Mouse (Mus musculus): ENCODE results near the gene Ciz1. TPM values are rescaled to one million over a fixed set of nuclear protein-coding genes. Genes with fewer than 3 reads are reported as not detected.
A peak's percentile ranks its signal among the peaks of the same experiment; 100 is the strongest.

Ciz1 gene
- polyA plus RNA-seq, 1 experiment from 2014 or later = 56.7 TPM

GRCm38 (mm10) chr2:32322754-32323741, 29.1 kb upstream of the Ciz1 start:
- H3K27me3 ChIP-seq = peaks cover 6% of the 10 kb centered on the region; the same call in 1 of the 2 replicates
- ATAC-seq = peak; percentile 79
- peaks cover 12% of the 10 kb centered on the region for H3K36me3 ChIP-seq
- 41% methylated on average over 7 of the region's 7 CpGs for WGBS
- H3K27ac ChIP-seq = peak overlapping the region; percentile 93
- H3K4me2 ChIP-seq (replicated peaks) = peak overlapping the region; percentile 40
- no peak overlapping the region for H3K4me3 ChIP-seq (replicated peaks)
- peaks cover 37% of the 10 kb centered on the region for H3K4me1 ChIP-seq (replicated peaks)
- no peaks in the 10 kb centered on the region for H3K9me3 ChIP-seq
- no peak overlapping the region; the same call in 1 of the 2 replicates for H3K9ac ChIP-seq (replicated peaks)

GRCm38 (mm10) chr2:32324322-32324721, 27.8 kb upstream of the Ciz1 start:
- Histone ChIP-seq H3K9ac (replicated peaks) (no peak overlapping the region), H3K36me3 (peaks cover 12% of the 10 kb centered on the region), H3K4me2 (replicated peaks) (no peak overlapping the region), H3K4me3 (replicated peaks) (no peak overlapping the region), H3K27me3 (no peaks in the 10 kb centered on the region; the same call in 1 of the 2 replicates), H3K4me1 (replicated peaks) (peaks cover 26% of the 10 kb centered on the region), H3K9me3 (no peaks in the 10 kb centered on the region), H3K27ac (no peak overlapping the region)
- 59% methylated on average over 4 of the region's 4 CpGs for WGBS
- no peak for ATAC-seq

GRCm38 (mm10) chr2:32325342-32325741, 26.8 kb upstream of the Ciz1 start:
- Histone ChIP-seq H3K27ac (no peak overlapping the region), H3K9me3 (no peaks in the 10 kb centered on the region), H3K36me3 (peaks cover 5% of the 10 kb centered on the region; the same call in 1 of the 2 replicates), H3K4me3 (replicated peaks) (no peak overlapping the region), H3K4me2 (replicated peaks) (no peak overlapping the region), H3K9ac (replicated peaks) (no peak overlapping the region), H3K4me1 (replicated peaks) (peaks cover 22% of the 10 kb centered on the region), H3K27me3 (no peaks in the 10 kb centered on the region)
- ATAC-seq = no peak
- 83% methylated on average over 7 of the region's 7 CpGs for WGBS

GRCm38 (mm10) chr2:32327200-32327599, 24.9 kb upstream of the Ciz1 start:
- Histone ChIP-seq H3K9ac (replicated peaks) (no peak overlapping the region), H3K27ac (no peak overlapping the region), H3K4me1 (replicated peaks) (peaks cover 15% of the 10 kb centered on the region), H3K4me3 (replicated peaks) (no peak overlapping the region), H3K27me3 (no peaks in the 10 kb centered on the region), H3K36me3 (peaks cover 6% of the 10 kb centered on the region), H3K9me3 (no peaks in the 10 kb centered on the region), H3K4me2 (replicated peaks) (no peak overlapping the region)
- ATAC-seq = no peak
- 84% methylated on average over 4 of the region's 4 CpGs for WGBS

GRCm38 (mm10) chr2:32328911-32329460, 23.1 kb upstream of the Ciz1 start:
- Histone ChIP-seq H3K4me2 (replicated peaks) (no peak overlapping the region), H3K36me3 (peaks cover 22% of the 10 kb centered on the region), H3K27me3 (no peaks in the 10 kb centered on the region), H3K4me3 (replicated peaks) (no peak overlapping the region), H3K4me1 (replicated peaks) (no peaks in the 10 kb centered on the region), H3K9me3 (no peaks in the 10 kb centered on the region), H3K9ac (replicated peaks) (0 out of 2 replicates have a peak overlapping the region, but pooled peaks have one; percentile 28), H3K27ac (no peak overlapping the region)
- 38% methylated on average over 13 of the region's 13 CpGs for whole genome bisulfite sequencing
- no peak for ATAC-seq

GRCm38 (mm10) chr2:32329531-32329930, 22.6 kb upstream of the Ciz1 start:
- Histone ChIP-seq H3K4me1 (replicated peaks) (no peaks in the 10 kb centered on the region), H3K9me3 (no peaks in the 10 kb centered on the region), H3K27ac (no peak overlapping the region), H3K4me3 (replicated peaks) (no peak overlapping the region), H3K36me3 (peaks cover 28% of the 10 kb centered on the region), H3K27me3 (no peaks in the 10 kb centered on the region), H3K9ac (replicated peaks) (0 out of 2 replicates have a peak overlapping the region, but pooled peaks have one; percentile 28), H3K4me2 (replicated peaks) (no peak overlapping the region)
- no peak for ATAC-seq
- whole genome bisulfite sequencing = 62% methylated on average over 6 of the region's 6 CpGs

GRCm38 (mm10) chr2:32332159-32332558, 20.0 kb upstream of the Ciz1 start:
- no peaks in the 10 kb centered on the region for H3K27me3 ChIP-seq
- H3K27ac ChIP-seq = no peak overlapping the region
- H3K4me3 ChIP-seq (replicated peaks) = no peak overlapping the region
- no peaks in the 10 kb centered on the region for H3K4me1 ChIP-seq (replicated peaks)
- H3K36me3 ChIP-seq = peaks cover 52% of the 10 kb centered on the region
- no peak overlapping the region for H3K4me2 ChIP-seq (replicated peaks)
- H3K9me3 ChIP-seq = no peaks in the 10 kb centered on the region
- no peak for ATAC-seq
- WGBS = 81% methylated on average over 5 of the region's 5 CpGs
- no peak overlapping the region for H3K9ac ChIP-seq (replicated peaks)

- Histone ChIP-seq H3K36me3 (peaks cover 69% of the 10 kb centered on the region), H3K9me3 (no peaks in the 10 kb centered on the region), H3K9ac (replicated peaks) (no peak overlapping the region), H3K27ac (no peak overlapping the region), H3K27me3 (0 out of 2 replicates have a peak, but pooled peaks cover 2% of the 10 kb centered on the region), H3K4me1 (replicated peaks) (no peaks in the 10 kb centered on the region), H3K4me3 (replicated peaks) (no peak overlapping the region), H3K4me2 (replicated peaks) (no peak overlapping the region)
- no peak for ATAC-seq
- 57% methylated on average over 15 of the region's 15 CpGs for WGBS
Observed at GRCm38 (mm10) chr2:32335888-32336287, 16.2 kb upstream of the Ciz1 start.

- 41% methylated on average over 26 of the region's 26 CpGs for WGBS
- H3K27ac ChIP-seq = no peak overlapping the region
- H3K36me3 ChIP-seq = peaks cover 41% of the 10 kb centered on the region
- H3K9me3 ChIP-seq = no peaks in the 10 kb centered on the region
- H3K27me3 ChIP-seq = 0 out of 2 replicates have a peak, but pooled peaks cover 2% of the 10 kb centered on the region
- H3K9ac ChIP-seq (replicated peaks) = no peak overlapping the region
- no peak for ATAC-seq
- no peak overlapping the region for H3K4me3 ChIP-seq (replicated peaks)
- peaks cover 14% of the 10 kb centered on the region for H3K4me1 ChIP-seq (replicated peaks)
- H3K4me2 ChIP-seq (replicated peaks) = no peak overlapping the region
Observed at GRCm38 (mm10) chr2:32339912-32340642, 12.1 kb upstream of the Ciz1 start.

- H3K4me2 ChIP-seq (replicated peaks) = no peak overlapping the region
- H3K27me3 ChIP-seq = 0 out of 2 replicates have a peak, but pooled peaks cover 2% of the 10 kb centered on the region
- H3K4me1 ChIP-seq (replicated peaks) = peaks cover 14% of the 10 kb centered on the region
- no peaks in the 10 kb centered on the region for H3K9me3 ChIP-seq
- H3K36me3 ChIP-seq = peaks cover 32% of the 10 kb centered on the region
- no peak overlapping the region for H3K4me3 ChIP-seq (replicated peaks)
- H3K27ac ChIP-seq = no peak overlapping the region
- no peak for ATAC-seq
- no peak overlapping the region for H3K9ac ChIP-seq (replicated peaks)
- 83% methylated on average over 13 of the region's 13 CpGs for WGBS
Observed at GRCm38 (mm10) chr2:32340836-32341633, 11.1 kb upstream of the Ciz1 start.

GRCm38 (mm10) chr2:32341634-32341939, 10.5 kb upstream of the Ciz1 start:
- Histone ChIP-seq H3K27me3 (0 out of 2 replicates have a peak, but pooled peaks cover 2% of the 10 kb centered on the region), H3K4me1 (replicated peaks) (peaks cover 14% of the 10 kb centered on the region), H3K4me3 (replicated peaks) (no peak overlapping the region), H3K36me3 (peaks cover 26% of the 10 kb centered on the region), H3K9me3 (no peaks in the 10 kb centered on the region), H3K4me2 (replicated peaks) (no peak overlapping the region), H3K9ac (replicated peaks) (no peak overlapping the region), H3K27ac (no peak overlapping the region)
- no peak for ATAC-seq
- WGBS = 84% methylated on average over 4 of the region's 4 CpGs
